Comparison of ENCODE assay signal across 18 mouse cellular contexts in the genomic region with DNA sequence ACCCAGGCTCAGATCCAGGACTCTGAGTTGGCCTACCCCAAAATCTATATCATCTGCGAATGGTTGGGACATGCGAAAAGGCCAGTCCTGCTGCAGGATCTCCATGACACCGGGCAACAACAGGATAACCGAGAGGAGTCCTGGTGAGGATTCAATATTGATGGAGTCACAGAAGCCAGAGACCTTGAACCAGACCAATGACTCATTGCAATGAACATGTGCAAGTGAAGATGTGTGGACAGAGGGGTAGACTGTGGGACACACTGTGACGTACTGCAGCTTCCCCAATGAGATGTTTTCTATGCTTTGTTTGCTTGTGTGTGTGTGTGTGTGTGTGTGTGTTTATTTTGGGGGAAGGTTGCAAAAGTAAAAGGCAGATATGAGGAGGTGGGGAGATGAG.
"Had no signal": no experiment of that assay in that cellular context is flagged by ENCODE, and none has a peak within 500 bp of the region (broad histone marks: within the 10 kb centered on the region; RNA-seq: fewer than 3 reads in every experiment).

No protein-coding gene starts in this region.

- H3K27ac ChIP-seq: midbrain, embryonic 10.5 days; midbrain, embryonic 12.5 days; neural tube, embryonic 13.5 days; neural tube, embryonic 15.5 days had no signal

- ATAC-seq: midbrain, embryonic 16.5 days had no signal

- H3K36me3 ChIP-seq: midbrain, embryonic 10.5 days; midbrain, embryonic 12.5 days; neural tube, embryonic 13.5 days; neural tube, embryonic 15.5 days had no signal

- H3K4me1 ChIP-seq: midbrain, embryonic 10.5 days; midbrain, embryonic 12.5 days had no signal

- H3K27me3 ChIP-seq: midbrain, embryonic 12.5 days; neural tube, embryonic 13.5 days; neural tube, embryonic 15.5 days had no signal

- H3K4me2 ChIP-seq: lung, embryonic 14.5 days; midbrain, embryonic 12.5 days; neural tube, embryonic 13.5 days; neural tube, embryonic 15.5 days had no signal

- H3K9me3 ChIP-seq: midbrain, embryonic 10.5 days; midbrain, embryonic 12.5 days; neural tube, embryonic 13.5 days; neural tube, embryonic 15.5 days had no signal

- DNase-seq: lung, embryonic 14.5 days; lung, postnatal 10 days; lung, postnatal 4 days; midbrain, embryonic 14.5 days; retina, postnatal 1 day; right cerebral cortex, adult 18-20 months; right cerebral cortex, postnatal 25 days; right cerebral cortex, postnatal 4 days; spleen, adult 18-20 months; thymus, adult 18-20 months; thymus, postnatal 14 days; thymus, postnatal 36 days had no signal

- H3K9ac ChIP-seq: lung, embryonic 14.5 days; midbrain, embryonic 12.5 days; neural tube, embryonic 13.5 days; neural tube, embryonic 15.5 days had no signal

- H3K4me3 ChIP-seq: midbrain, embryonic 10.5 days; midbrain, embryonic 12.5 days; myocyte; neural tube, embryonic 13.5 days; neural tube, embryonic 15.5 days had no signal
